Mouse (Mus musculus) hindbrain, postnatal 0 days (tissue): ENCODE results near the gene Lrmda. TPM values are rescaled to one million over a fixed set of nuclear protein-coding genes. Genes with fewer than 3 reads are reported as not detected.
A peak's percentile ranks its signal among the peaks of the same experiment; 100 is the strongest.

ENCODE experiments used
- ATAC-seq: fragments of 200-750 bp; cut with Nextera tagmentation; 2 replicates; pipeline ENCODE4 v1.8.0; 2017; ENCODE audit warnings: mild to moderate bottlenecking, moderate TSS enrichment, moderate library complexity
- DNase-seq: peaks from one replicate; pipeline ENCODE4 v3.0.0-alpha.2; 2015; ENCODE audit warnings: low spot score
- H3K27ac ChIP-seq: fragments of 300-500 bp; sonication (generic); 2 replicates; pipeline ENCODE4 v1.5.1; 2014; ENCODE audit warnings: mild to moderate bottlenecking
- H3K27me3 ChIP-seq: fragments of 300-500 bp; sonication (generic); 2 replicates; pipeline ENCODE4 v1.6.1; 2014; ENCODE audit warnings: low read length, mixed read lengths; ENCODE audit not compliant: insufficient read depth
- H3K36me3 ChIP-seq: fragments of 300-500 bp; sonication (generic); 2 replicates; pipeline ENCODE4 v1.6.1; 2014; ENCODE audit warnings: low read length, mixed read lengths; ENCODE audit not compliant: insufficient read depth
- H3K4me1 ChIP-seq: fragments of 300-500 bp; sonication (generic); 2 replicates; pipeline ENCODE4 v1.6.1; 2014; ENCODE audit warnings: antibody characterized with exemption, low read length, mixed read lengths; ENCODE audit not compliant: insufficient read depth
- H3K4me2 ChIP-seq: fragments of 300-500 bp; sonication (generic); 2 replicates; pipeline ENCODE4 v1.6.1; 2014; ENCODE audit warnings: low read depth, mild to moderate bottlenecking, low read length, moderate library complexity, mixed read lengths
- H3K4me3 ChIP-seq: fragments of 300-500 bp; sonication (generic); 2 replicates; pipeline ENCODE4 v1.5.1; 2014; ENCODE audit warnings: low read length
- H3K9ac ChIP-seq: fragments of 300-500 bp; sonication (generic); replicated peaks from 2 replicates; pipeline ENCODE4 v1.6.1; 2014; ENCODE audit warnings: mild to moderate bottlenecking, low read length, moderate library complexity, mixed read lengths
- H3K9me3 ChIP-seq: fragments of 300-500 bp; sonication (generic); 2 replicates; pipeline ENCODE4 v1.6.1; 2016; ENCODE audit warnings: low read length, mixed read lengths
- CTCF ChIP-seq: IDR thresholded peaks from 2 replicates; pipeline ENCODE4 v1.5.1; 2016; ENCODE audit warnings: antibody characterized with exemption, control low read depth, low read depth
- whole genome bisulfite sequencing: fragments of 180-500 bp; shearing (Covaris S2); extraction: QIAGEN DNeasy Blood & Tissue Kit; methylation state at CpG from one replicate; pipeline ENCODE4 v1.1.7; 2014; 5-methylcytosine and 5-hydroxymethylcytosine counted together
- polyA plus RNA-seq: library from polyadenylated mRNA; unstranded; fragments of >200 nt; fragmentation: Nextera tagmentation; extraction: Ambion mirVana; gene quantifications from 2 replicates; pipeline ENCODE4 v1.2.1, GENCODE M21; 2015
- total RNA-seq: library from RNA; depleted of rRNA; stranded (reverse); fragments of >200 nt; gene quantifications from 2 replicates; pipeline ENCODE4 v1.2.3, GENCODE M21; 2014

Lrmda gene
- total and polyA plus RNA-seq, 2 experiments from 2014 or later = 0.21 to 0.53 TPM

- H3K4me2 ChIP-seq = no peak overlapping the region
- H3K9me3 ChIP-seq = no peaks in the 10 kb centered on the region
- TF ChIP-seq CTCF = no peak
- H3K27me3 ChIP-seq = no peaks in the 10 kb centered on the region
- H3K36me3 ChIP-seq = no peaks in the 10 kb centered on the region
- DNase-seq (no peak), ATAC-seq (no peak)
- H3K4me3 ChIP-seq = no peak overlapping the region
- no peak overlapping the region for H3K27ac ChIP-seq
- H3K4me1 ChIP-seq = no peaks in the 10 kb centered on the region; the same call in 1 of the 2 replicates
- 87% methylated on average over 9 of the region's 9 CpGs for WGBS
- no peak overlapping the region for H3K9ac ChIP-seq
These were observed 42.8 kb downstream of the Lrmda start for GRCm38 (mm10) chr14:22062117-22062855.

DNA sequence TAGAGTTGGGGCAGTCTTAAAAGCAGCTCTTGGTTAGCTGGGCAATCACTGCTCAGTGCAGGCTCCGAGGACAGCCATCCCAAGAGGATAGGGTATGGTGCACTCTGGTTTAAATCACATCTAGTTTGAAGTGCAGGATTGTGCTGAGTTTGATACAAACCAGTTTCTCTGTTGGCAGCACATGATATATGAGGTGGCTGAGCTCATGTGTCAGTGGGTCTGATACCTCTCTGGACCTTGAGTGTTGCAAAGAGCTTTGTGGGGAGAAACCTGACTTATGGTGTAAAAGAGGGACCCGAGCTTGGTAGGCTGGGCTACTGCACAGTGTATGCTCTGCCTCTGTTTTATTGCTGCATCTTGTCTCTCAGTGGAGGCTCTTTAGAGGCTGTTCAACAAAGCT is 49.7 kb downstream of the Lrmda start:
- Histone ChIP-seq H3K9ac (no peak overlapping the region), H3K9me3 (no peaks in the 10 kb centered on the region), H3K4me1 (no peaks in the 10 kb centered on the region), H3K36me3 (no peaks in the 10 kb centered on the region), H3K4me3 (no peak overlapping the region), H3K27me3 (no peaks in the 10 kb centered on the region), H3K27ac (no peak overlapping the region), H3K4me2 (no peak overlapping the region)
- ATAC-seq (no peak), DNase-seq (no peak)
- TF ChIP-seq CTCF = no peak
- WGBS = 69% methylated on average over 2 of the region's 2 CpGs

- no peak for TF ChIP-seq CTCF
- H3K4me2 ChIP-seq = no peak overlapping the region
- no peak for DNase-seq
- no peak overlapping the region for H3K9ac ChIP-seq
- H3K4me1 ChIP-seq = no peaks in the 10 kb centered on the region
- no peak for ATAC-seq
- WGBS = 87% methylated on average over 5 of the region's 5 CpGs
- H3K4me3 ChIP-seq = no peak overlapping the region
- H3K27me3 ChIP-seq = no peaks in the 10 kb centered on the region
- H3K36me3 ChIP-seq = no peaks in the 10 kb centered on the region
- H3K9me3 ChIP-seq = no peaks in the 10 kb centered on the region
- no peak overlapping the region for H3K27ac ChIP-seq
These were observed 53.9 kb downstream of the Lrmda start for GRCm38 (mm10) chr14:22073385-22073784.

GRCm38 (mm10) chr14:22074229-22074628 is 54.7 kb downstream of the Lrmda start:
- TF ChIP-seq CTCF = no peak
- no peak for ATAC-seq
- no peak for DNase-seq
- Histone ChIP-seq H3K4me3 (no peak overlapping the region), H3K4me1 (no peaks in the 10 kb centered on the region), H3K27ac (no peak overlapping the region), H3K9ac (no peak overlapping the region), H3K4me2 (peak overlapping the region; percentile 18; the same call in 1 of the 2 replicates), H3K36me3 (no peaks in the 10 kb centered on the region), H3K27me3 (no peaks in the 10 kb centered on the region), H3K9me3 (no peaks in the 10 kb centered on the region)
- 40% methylated on average over 16 of the region's 16 CpGs for WGBS

- Histone ChIP-seq H3K4me2 (no peak overlapping the region), H3K4me3 (no peak overlapping the region), H3K27ac (no peak overlapping the region), H3K4me1 (no peaks in the 10 kb centered on the region), H3K9me3 (no peaks in the 10 kb centered on the region), H3K9ac (no peak overlapping the region), H3K36me3 (no peaks in the 10 kb centered on the region), H3K27me3 (no peaks in the 10 kb centered on the region)
- ATAC-seq = no peak
- no peak for DNase-seq
- TF ChIP-seq CTCF = no peak
- WGBS = 40% methylated on average over 3 of the region's 3 CpGs
These were observed 64.4 kb downstream of the Lrmda start for GRCm38 (mm10) chr14:22083931-22084330.

DNA sequence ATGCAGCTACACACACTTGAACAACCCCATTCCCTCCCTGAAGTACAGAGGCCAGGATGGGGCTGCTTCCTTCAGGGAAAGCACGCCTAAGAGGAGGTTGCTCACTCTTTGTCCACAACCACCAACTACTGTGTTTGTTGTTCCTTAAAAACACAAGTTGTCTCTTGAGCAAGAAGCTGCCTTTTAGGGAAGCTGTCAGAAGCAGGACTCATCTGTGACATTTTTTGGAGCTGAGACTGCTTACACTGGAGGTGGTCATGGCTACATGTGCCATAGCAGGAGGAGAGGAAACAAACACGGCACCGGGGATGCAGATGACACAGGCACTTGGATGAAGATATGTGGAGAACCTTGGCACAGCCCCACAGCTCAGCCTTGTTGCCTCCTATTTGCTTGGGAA is 65.9 kb downstream of the Lrmda start:
- Histone ChIP-seq H3K36me3 (no peaks in the 10 kb centered on the region), H3K9me3 (no peaks in the 10 kb centered on the region), H3K9ac (no peak overlapping the region), H3K4me1 (no peaks in the 10 kb centered on the region), H3K4me2 (no peak overlapping the region), H3K27ac (no peak overlapping the region), H3K4me3 (no peak overlapping the region), H3K27me3 (no peaks in the 10 kb centered on the region)
- DNase-seq (no peak), ATAC-seq (no peak)
- 89% methylated on average over 3 of the region's 3 CpGs for WGBS
- TF ChIP-seq CTCF = no peak

- WGBS = 92% methylated on average over 2 of the region's 2 CpGs
- no peak for ATAC-seq
These were observed 69.1 kb downstream of the Lrmda start for GRCm38 (mm10) chr14:22088604-22089003.

More at GRCm38 (mm10) chr14:22088604-22089003, 69.1 kb downstream of the Lrmda start:
- H3K4me2 ChIP-seq = no peak overlapping the region
- H3K9ac ChIP-seq = no peak overlapping the region
- no peak overlapping the region for H3K4me3 ChIP-seq
- no peak for TF ChIP-seq CTCF
- no peaks in the 10 kb centered on the region for H3K36me3 ChIP-seq
- no peak for DNase-seq
- no peaks in the 10 kb centered on the region for H3K9me3 ChIP-seq
- H3K27ac ChIP-seq = no peak overlapping the region
- H3K4me1 ChIP-seq = no peaks in the 10 kb centered on the region
- no peaks in the 10 kb centered on the region for H3K27me3 ChIP-seq
